Mouse (Mus musculus) midbrain, embryonic 16.5 days (tissue): ENCODE measurements around the gene Atxn2l. TPM values are rescaled to one million over a fixed set of nuclear protein-coding genes. Genes with fewer than 3 reads are reported as not detected.

Experiments used
- ATAC-seq: fragments of 200-750 bp; cut with Nextera tagmentation; 2 replicates; pipeline ENCODE4 v1.8.0; 2017; ENCODE audit warnings: moderate TSS enrichment
- H3K27ac ChIP-seq: fragments of 300-500 bp; sonication (generic); 2 replicates; pipeline ENCODE4 v1.5.1; 2014; ENCODE audit warnings: mild to moderate bottlenecking, low read length, mixed read lengths
- H3K27me3 ChIP-seq: fragments of 300-500 bp; sonication (generic); 2 replicates; pipeline ENCODE4 v1.6.1; 2014; ENCODE audit warnings: low read depth, low read length, mixed read lengths; ENCODE audit not compliant: control insufficient read depth, insufficient read depth
- H3K36me3 ChIP-seq: fragments of 300-500 bp; sonication (generic); 2 replicates; pipeline ENCODE4 v1.6.1; 2014; ENCODE audit warnings: mild to moderate bottlenecking, low read length, moderate library complexity, mixed read lengths; ENCODE audit not compliant: control insufficient read depth, insufficient read depth
- H3K4me1 ChIP-seq: fragments of 300-500 bp; sonication (generic); 2 replicates; pipeline ENCODE4 v1.6.1; 2014; ENCODE audit warnings: mild to moderate bottlenecking, low read length, mixed read lengths; ENCODE audit not compliant: control insufficient read depth, insufficient read depth
- H3K4me2 ChIP-seq: fragments of 300-500 bp; sonication (generic); 2 replicates; pipeline ENCODE4 v1.6.1; 2014; ENCODE audit warnings: mild to moderate bottlenecking, low read length, mixed read lengths
- H3K4me3 ChIP-seq: fragments of 300-500 bp; sonication (generic); 2 replicates; pipeline ENCODE4 v1.5.1; 2014; ENCODE audit warnings: low read depth, mild to moderate bottlenecking, low read length, moderate library complexity, mixed read lengths
- H3K9ac ChIP-seq: fragments of 300-500 bp; sonication (generic); 2 replicates; pipeline ENCODE4 v1.6.1; 2014; ENCODE audit warnings: low read depth, low read length, mixed read lengths
- H3K9me3 ChIP-seq: fragments of 300-500 bp; sonication (generic); replicated peaks from 2 replicates; pipeline ENCODE4 v1.6.1; 2014; ENCODE audit warnings: mild to moderate bottlenecking, low read length, mixed read lengths; ENCODE audit not compliant: control insufficient read depth, poor library complexity, severe bottlenecking
- WGBS: fragments of 180-500 bp; shearing (Covaris S2); extraction: QIAGEN DNeasy Blood & Tissue Kit; methylation state at CpG from one replicate; pipeline ENCODE4 v1.1.7; 2014; 5-methylcytosine and 5-hydroxymethylcytosine counted together
- polyA plus RNA-seq: library from polyadenylated mRNA; unstranded; fragments of >200 nt; fragmentation: Nextera tagmentation; extraction: Ambion mirVana; gene quantifications from 2 replicates; pipeline ENCODE4 v1.2.1, GENCODE M21; 2015

The Atxn2l gene
- polyA plus RNA-seq, 1 experiment from 2014 or later, result 66.9 TPM

DNA sequence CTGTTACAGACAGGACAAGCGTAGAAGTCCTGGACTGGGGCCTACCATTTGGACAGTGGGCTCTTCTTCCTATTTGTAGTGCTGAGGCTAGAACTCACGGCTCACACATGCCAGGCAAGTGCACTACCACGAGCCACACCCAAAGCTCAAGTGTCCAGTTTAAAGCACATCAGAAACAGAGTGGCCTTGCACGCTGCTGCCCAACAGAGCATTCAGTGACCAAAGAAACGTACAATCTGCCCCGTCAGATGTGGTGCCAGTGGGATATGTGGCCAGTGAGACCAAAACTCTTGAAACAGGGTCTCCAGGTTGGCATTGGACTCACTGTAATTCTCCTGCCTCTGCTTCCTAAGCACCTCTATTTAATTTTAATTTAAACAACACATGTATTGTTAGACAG, 52.6 kb downstream of the Atxn2l start:
- WGBS, result 87% methylated on average over 6 of the region's 6 CpGs

DNA sequence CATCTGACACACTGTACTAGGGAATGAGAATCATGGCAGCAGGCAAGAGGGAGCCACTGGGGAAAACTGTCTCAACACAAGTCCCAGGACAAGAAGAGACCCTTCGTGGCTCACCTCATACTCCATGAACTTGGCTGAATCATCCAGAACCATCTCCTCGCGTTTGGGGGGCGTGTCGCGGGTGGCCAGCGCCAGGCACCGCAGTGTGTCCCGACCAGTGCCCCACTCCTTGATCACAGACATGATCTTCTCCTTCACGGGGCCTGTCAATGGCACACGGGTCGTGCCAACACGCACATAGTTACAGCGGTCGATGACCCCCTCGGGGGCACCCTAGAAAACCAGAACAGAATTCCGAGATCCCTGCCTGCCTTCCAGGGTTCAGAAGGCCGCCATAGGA, 53.2 kb downstream of the Atxn2l start:
- Histone ChIP-seq H3K36me3 (peaks cover 15% of the 10 kb centered on the region), H3K27me3 (no peaks in the 10 kb centered on the region), H3K4me1 (no peaks in the 10 kb centered on the region), H3K27ac (no peak overlapping the region), H3K4me3 (no peak overlapping the region), H3K9ac (no peak overlapping the region), H3K4me2 (no peak overlapping the region), H3K9me3 (no peaks in the 10 kb centered on the region)
- 93% methylated on average over 18 of the region's 18 CpGs for WGBS
- no peak for ATAC-seq

More for the DNA sequence above, 52.6 kb downstream of the Atxn2l start:
- no peak for ATAC-seq
- Histone ChIP-seq H3K27me3 (no peaks in the 10 kb centered on the region; the same call in 1 of the 2 replicates), H3K27ac (no peak overlapping the region), H3K9ac (no peak overlapping the region), H3K36me3 (peaks cover 10% of the 10 kb centered on the region; the same call in 1 of the 2 replicates), H3K4me2 (no peak overlapping the region), H3K4me3 (no peak overlapping the region), H3K4me1 (no peaks in the 10 kb centered on the region), H3K9me3 (no peaks in the 10 kb centered on the region)

DNA sequence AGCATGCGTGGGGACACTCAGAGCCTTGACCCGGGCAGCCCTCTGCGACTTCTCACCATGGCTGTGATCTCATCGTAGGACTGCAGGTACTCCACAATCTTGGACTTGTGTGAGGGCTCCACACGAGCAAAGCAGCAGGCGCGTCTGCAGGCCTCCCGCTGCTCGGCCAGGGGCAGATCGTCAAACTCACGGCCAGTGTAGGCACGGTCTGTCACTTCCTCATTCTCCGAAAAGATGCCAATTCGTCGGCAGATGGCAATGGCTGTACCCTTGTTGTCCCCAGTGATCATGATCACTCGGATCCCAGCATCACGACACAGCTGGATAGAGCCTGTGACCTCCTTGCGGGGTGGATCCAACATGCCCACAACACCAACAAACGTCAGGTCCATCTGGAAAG, 54.8 kb downstream of the Atxn2l start:
- Histone ChIP-seq H3K36me3 (peaks cover 26% of the 10 kb centered on the region), H3K4me1 (no peaks in the 10 kb centered on the region)
- WGBS, result 91% methylated on average over 19 of the region's 19 CpGs

DNA sequence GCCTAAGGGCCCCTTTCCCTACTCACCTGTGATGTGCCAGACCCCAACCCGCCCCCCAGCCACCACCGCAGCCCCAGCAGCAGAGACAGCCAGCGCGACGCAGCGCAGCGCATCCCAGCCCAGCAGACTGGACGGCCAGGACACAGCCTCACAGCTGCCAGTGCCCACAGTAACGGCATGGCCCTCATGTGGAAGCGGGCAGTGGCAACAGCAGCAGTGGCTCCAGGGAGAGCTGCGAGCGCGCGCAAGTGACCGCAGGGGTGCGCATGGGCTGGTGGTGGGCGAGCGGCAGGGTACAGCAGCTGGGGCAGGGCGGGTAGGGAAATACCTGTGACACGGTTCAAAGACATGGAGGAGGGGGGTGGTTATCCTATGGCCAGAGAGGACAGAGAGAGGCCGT, 57.0 kb downstream of the Atxn2l start:
- Histone ChIP-seq H3K9ac (no peak overlapping the region), H3K27me3 (no peaks in the 10 kb centered on the region), H3K4me1 (no peaks in the 10 kb centered on the region), H3K9me3 (no peaks in the 10 kb centered on the region), H3K36me3 (peaks cover 28% of the 10 kb centered on the region), H3K27ac (no peak overlapping the region), H3K4me3 (no peak overlapping the region), H3K4me2 (no peak overlapping the region)
- WGBS, result 90% methylated on average over 21 of the region's 21 CpGs
- ATAC-seq, result no peak

More for the DNA sequence above, 54.8 kb downstream of the Atxn2l start:
- no peak overlapping the region for H3K4me3 ChIP-seq
- no peak overlapping the region for H3K27ac ChIP-seq
- no peaks in the 10 kb centered on the region for H3K27me3 ChIP-seq
- no peak for ATAC-seq
- no peak overlapping the region for H3K4me2 ChIP-seq
- H3K9me3 ChIP-seq, result no peaks in the 10 kb centered on the region
- no peak overlapping the region for H3K9ac ChIP-seq

DNA sequence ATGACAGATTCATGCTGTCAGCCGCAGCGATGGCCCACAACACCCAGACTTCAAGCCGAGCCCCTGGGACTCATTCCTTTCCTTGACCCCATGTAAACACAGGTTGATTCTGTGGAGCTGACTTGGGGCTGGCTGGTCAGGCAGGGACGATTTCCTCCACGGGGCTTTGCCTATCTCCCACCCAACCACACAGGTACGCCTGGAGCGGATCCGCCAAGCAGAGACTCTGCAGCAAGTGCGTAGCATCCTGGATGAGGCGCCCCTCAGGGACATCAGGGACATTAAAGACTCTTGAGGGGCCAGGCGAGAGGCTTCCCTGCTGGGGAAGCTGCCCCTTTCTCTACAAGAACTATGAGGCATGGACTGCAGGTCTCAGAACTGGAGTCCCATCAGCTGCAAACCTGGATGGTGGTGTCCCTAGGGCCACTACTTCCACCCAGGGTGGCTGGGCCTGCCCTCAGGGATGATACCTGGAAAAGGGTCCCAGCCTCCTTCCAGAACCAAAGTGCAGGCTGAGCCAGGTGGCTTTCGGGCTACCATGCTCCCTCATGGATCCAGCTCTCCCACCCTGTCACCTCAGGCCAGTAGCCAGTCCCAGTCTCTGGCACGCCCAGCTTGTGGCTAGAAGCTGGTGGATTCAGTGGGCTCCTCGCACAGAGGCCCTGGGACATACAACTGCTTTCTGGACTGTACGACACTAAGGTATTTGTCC, 58.0 kb downstream of the Atxn2l start:
- WGBS, result 92% methylated on average over 15 of the region's 15 CpGs
- no peak overlapping the region for H3K4me3 ChIP-seq
- H3K27me3 ChIP-seq, result no peaks in the 10 kb centered on the region
- no peak overlapping the region for H3K27ac ChIP-seq
- H3K9ac ChIP-seq, result no peak overlapping the region
- H3K4me1 ChIP-seq, result no peaks in the 10 kb centered on the region
- H3K9me3 ChIP-seq, result no peaks in the 10 kb centered on the region
- ATAC-seq, result no peak
- H3K4me2 ChIP-seq, result no peak overlapping the region
- H3K36me3 ChIP-seq, result peaks cover 28% of the 10 kb centered on the region

DNA sequence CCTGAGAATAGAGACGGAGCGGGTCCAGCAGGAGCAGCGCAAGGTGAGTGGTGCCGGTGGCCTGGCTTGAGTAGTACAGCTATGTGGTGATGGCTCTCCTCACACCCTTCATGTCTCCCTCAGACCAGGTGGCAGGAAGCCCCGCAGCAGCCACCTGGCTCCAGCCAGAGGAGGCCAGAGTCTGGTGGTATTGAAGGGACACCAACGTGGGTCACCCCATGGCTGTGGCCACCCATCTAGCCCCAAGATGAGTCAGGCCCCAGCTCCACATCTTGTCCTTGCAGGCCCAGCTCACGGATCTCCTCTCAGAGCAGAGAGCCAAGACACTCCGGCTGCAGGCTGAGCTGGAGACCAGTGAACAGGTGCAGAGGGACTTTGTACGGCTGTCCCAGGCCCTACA, 58.7 kb downstream of the Atxn2l start:
- H3K4me1 ChIP-seq, result no peaks in the 10 kb centered on the region
- no peak overlapping the region for H3K27ac ChIP-seq
- no peak for ATAC-seq
- H3K27me3 ChIP-seq, result no peaks in the 10 kb centered on the region
- H3K36me3 ChIP-seq, result peaks cover 28% of the 10 kb centered on the region
- no peak overlapping the region for H3K9ac ChIP-seq
- no peak overlapping the region for H3K4me2 ChIP-seq
- WGBS, result 97% methylated on average over 9 of the region's 9 CpGs
- no peaks in the 10 kb centered on the region for H3K9me3 ChIP-seq
- no peak overlapping the region for H3K4me3 ChIP-seq

DNA sequence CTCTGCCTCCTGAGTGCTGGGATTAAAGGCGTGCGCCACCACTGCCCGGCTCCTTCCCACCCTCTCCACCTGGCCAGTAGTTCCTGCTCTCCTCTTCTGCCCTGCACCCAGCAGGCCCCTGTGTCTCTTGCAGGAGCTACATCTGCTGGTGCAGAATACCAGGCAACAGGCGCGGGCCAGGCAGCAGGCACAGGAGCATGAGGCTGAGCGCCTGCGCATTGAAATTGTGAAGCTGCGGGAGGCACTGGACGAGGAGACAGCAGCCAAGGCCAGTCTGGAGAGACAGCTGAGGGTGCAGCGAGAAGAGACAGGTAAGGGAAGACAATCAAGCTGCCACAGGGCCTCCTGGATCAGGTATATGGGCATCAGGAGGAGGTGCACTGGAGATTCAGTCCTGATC, 59.2 kb downstream of the Atxn2l start:
- no peaks in the 10 kb centered on the region for H3K4me1 ChIP-seq
- no peaks in the 10 kb centered on the region for H3K9me3 ChIP-seq
- no peak overlapping the region for H3K27ac ChIP-seq
- no peaks in the 10 kb centered on the region for H3K27me3 ChIP-seq
- 94% methylated on average over 10 of the region's 10 CpGs for WGBS
- no peak overlapping the region for H3K4me3 ChIP-seq
- ATAC-seq, result no peak
- peaks cover 28% of the 10 kb centered on the region for H3K36me3 ChIP-seq
- no peak overlapping the region for H3K9ac ChIP-seq
- no peak overlapping the region for H3K4me2 ChIP-seq

Other genes starting within 250 kb of the Atxn2l start
- 233 and 251 TPM in 2 replicates for gene Sbk1, start 230.8 kb downstream of the Atxn2l start, polyA plus RNA-seq
- 0.87 and 1.3 TPM in 2 replicates for gene Lat, start 133.9 kb downstream of the Atxn2l start, polyA plus RNA-seq
- gene Spns1, start 126.0 kb downstream of the Atxn2l start, polyA plus RNA-seq, result 87.1 and 92.6 TPM in 2 replicates
- gene Nfatc2ip, start 106.7 kb downstream of the Atxn2l start, polyA plus RNA-seq, result 2.1 TPM in 2 replicates
- not detected in 2 replicates for gene Cd19, start 88.5 kb downstream of the Atxn2l start, polyA plus RNA-seq
- gene Rabep2, start 74.7 kb downstream of the Atxn2l start, polyA plus RNA-seq, result 22.9 and 23.8 TPM in 2 replicates
- gene Atp2a1, start 40.3 kb downstream of the Atxn2l start, polyA plus RNA-seq, result 0.39 and 0.71 TPM in 2 replicates
- 76.8 and 79.6 TPM in 2 replicates for gene Sh2b1, start 28.0 kb downstream of the Atxn2l start, polyA plus RNA-seq
- gene Tufm, start 16.1 kb downstream of the Atxn2l start, polyA plus RNA-seq, result 121 and 127 TPM in 2 replicates
- gene Eif3c, start 63.0 kb upstream of the Atxn2l start, polyA plus RNA-seq, result 177 and 184 TPM in 2 replicates
- 0.31 TPM in 2 replicates for gene Apobr, start 81.5 kb upstream of the Atxn2l start, polyA plus RNA-seq
- 36.4 and 37.7 TPM in 2 replicates for gene Cln3, start 82.4 kb upstream of the Atxn2l start, polyA plus RNA-seq
- gene Il27, start 91.5 kb upstream of the Atxn2l start, polyA plus RNA-seq, result not detected in 2 replicates
- gene Nupr1, start 127.4 kb upstream of the Atxn2l start, polyA plus RNA-seq, result 6.1 and 9.5 TPM in 2 replicates
- 50.1 and 56.9 TPM in 2 replicates for gene Sgf29, start 145.9 kb upstream of the Atxn2l start, polyA plus RNA-seq
- gene Sult1a1, start 173.0 kb upstream of the Atxn2l start, polyA plus RNA-seq, result 7.6 and 8.5 TPM in 2 replicates
- gene Bola2, start 192.0 kb upstream of the Atxn2l start, polyA plus RNA-seq, result 113 and 120 TPM in 2 replicates
- 16.8 and 17.3 TPM in 2 replicates for gene Slx1b, start 192.3 kb upstream of the Atxn2l start, polyA plus RNA-seq
- 114 and 122 TPM in 2 replicates for gene Coro1a, start 204.3 kb upstream of the Atxn2l start, polyA plus RNA-seq